Mouse (Mus musculus): ENCODE measurements around the gene Padi2. TPM values are rescaled to one million over a fixed set of nuclear protein-coding genes. Genes with fewer than 3 reads are reported as not detected.

The Padi2 gene
- 20.6 TPM for polyA plus RNA-seq (2017; shearing (Covaris generic))

GRCm38 (mm10) chr4:140906076-140906826 lies at the start of gene Padi2:
Gene Padi2, plus strand, starts transcription at chr4:140906344.

GRCm38 (mm10) chr4:140960781-140961466 lies 54.8 kb downstream of the Padi2 start, which contains the start of gene Sdhb:
Gene Sdhb, plus strand, starts transcription at chr4:140961203.

GRCm38 (mm10) chr4:140986711-140987395 lies 80.7 kb downstream of the Padi2 start, which contains the start of gene Atp13a2:
Gene Atp13a2, plus strand, starts transcription at chr4:140986873.

Other genes starting within 250 kb of the Padi2 start
- 0.73 TPM for gene Arhgef10l, start 240.3 kb upstream of the Padi2 start, polyA plus RNA-seq (2017; shearing (Covaris generic))
- 7.6 TPM for gene Rcc2, start 205.8 kb upstream of the Padi2 start, polyA plus RNA-seq (2017; shearing (Covaris generic))
- gene Padi6, start 163.7 kb upstream of the Padi2 start, polyA plus RNA-seq (2017; shearing (Covaris generic)) = not detected
- 6.3 TPM for gene Padi4, start 132.1 kb upstream of the Padi2 start, polyA plus RNA-seq (2017; shearing (Covaris generic))
- gene Padi3, start 95.7 kb upstream of the Padi2 start, polyA plus RNA-seq (2017; shearing (Covaris generic)) = 0.50 TPM
- gene Padi1, start 60.6 kb upstream of the Padi2 start, polyA plus RNA-seq (2017; shearing (Covaris generic)) = 0.42 TPM
- 331 TPM for gene Sdhb, start 54.9 kb downstream of the Padi2 start, polyA plus RNA-seq (2017; shearing (Covaris generic))
- gene Atp13a2, start 80.5 kb downstream of the Padi2 start, polyA plus RNA-seq (2017; shearing (Covaris generic)) = 6.6 TPM
- gene Mfap2, start 104.1 kb downstream of the Padi2 start, polyA plus RNA-seq (2017; shearing (Covaris generic)) = not detected
- gene Crocc, start 154.2 kb downstream of the Padi2 start, polyA plus RNA-seq (2017; shearing (Covaris generic)) = 0.50 TPM
- 168 TPM for gene Necap2, start 172.0 kb downstream of the Padi2 start, polyA plus RNA-seq (2017; shearing (Covaris generic))
- 0.66 TPM for gene Spata21, start 182.0 kb downstream of the Padi2 start, polyA plus RNA-seq (2017; shearing (Covaris generic))
- gene Szrd1, start 233.4 kb downstream of the Padi2 start, polyA plus RNA-seq (2017; shearing (Covaris generic)) = 79.6 TPM
- gene Fbxo42, start 241.6 kb downstream of the Padi2 start, polyA plus RNA-seq (2017; shearing (Covaris generic)) = 9.3 TPM

Data from CD4-positive, CD25-positive, alpha-beta regulatory T cell, adult 9 weeks (primary cell).